Mouse (Mus musculus): ENCODE data around the gene Dclk1. TPM values are rescaled to one million over a fixed set of nuclear protein-coding genes. Genes with fewer than 3 reads are reported as not detected.
"Not testable (repeated sequence)": the region's sequence is repeated elsewhere in the genome, so short reads cannot be mapped to it uniquely, and the experiment has no call there.

The Dclk1 gene
- 18.4 and 18.7 TPM in 2 replicates for polyA plus RNA-seq (2014; fragmentation: Nextera tagmentation; extraction: Ambion mirVana)

GRCm38 (mm10) chr3:55241730-55242421 is at the start of gene Dclk1:
TSS of gene Dclk1 (plus strand) at chr3:55242364.
- Histone ChIP-seq H3K4me2 (replicated peaks; ENCODE audit: low read depth, low read length) (peak within 1 kb of the TSS; percentile 89), H3K9ac (replicated peaks; ENCODE audit: low read depth, low read length) (peak within 1 kb of the TSS; percentile 40; the same call in 1 of the 2 replicates), H3K27me3 (ENCODE audit: control insufficient read depth, insufficient read depth, low read length) (no peaks in the 10 kb centered on the region), H3K27ac (ENCODE audit: low read length) (no peak within 1 kb of the TSS; the same call in 1 of the 2 replicates), H3K4me1 (ENCODE audit: control insufficient read depth, insufficient read depth, low read length) (0 out of 2 replicates have a peak, but pooled peaks cover 5% of the 10 kb centered on the region), H3K9me3 (ENCODE audit: control insufficient read depth, low read depth, low read length) (no peaks in the 10 kb centered on the region), H3K4me3 (ENCODE audit: low read depth, low read length) (peak within 1 kb of the TSS; percentile 47), H3K36me3 (ENCODE audit: control insufficient read depth, insufficient read depth, low read length) (no peaks in the 10 kb centered on the region)
- ATAC-seq (ENCODE audit: insufficient number of reproducible peaks, insufficient read depth, low FRiP score, low read depth), result peak; percentile 24; the same call in 1 of the 2 replicates
- 39% methylated on average over 10 of the region's 10 CpGs for WGBS

- Histone ChIP-seq H3K9me3 (ENCODE audit: control insufficient read depth, low read depth, low read length) (no peaks in the 10 kb centered on the region), H3K27ac (ENCODE audit: low read length) (no peak overlapping the region), H3K9ac (replicated peaks; ENCODE audit: low read depth, low read length) (no peak overlapping the region), H3K36me3 (ENCODE audit: control insufficient read depth, insufficient read depth, low read length) (no peaks in the 10 kb centered on the region), H3K4me3 (ENCODE audit: low read depth, low read length) (no peak overlapping the region), H3K27me3 (ENCODE audit: control insufficient read depth, insufficient read depth, low read length) (no peaks in the 10 kb centered on the region), H3K4me2 (replicated peaks; ENCODE audit: low read depth, low read length) (no peak overlapping the region), H3K4me1 (ENCODE audit: control insufficient read depth, insufficient read depth, low read length) (no peaks in the 10 kb centered on the region)
- WGBS, result 67% methylated on average over 2 of the region's 2 CpGs
- ATAC-seq (ENCODE audit: insufficient number of reproducible peaks, insufficient read depth, low FRiP score, low read depth), result no peak
Measured at GRCm38 (mm10) chr3:55193351-55193750, 48.8 kb upstream of the Dclk1 start.

GRCm38 (mm10) chr3:55194792-55195191 is 47.4 kb upstream of the Dclk1 start:
- no peaks in the 10 kb centered on the region for H3K4me1 ChIP-seq (ENCODE audit: control insufficient read depth, insufficient read depth, low read length)
- 83% methylated on average over 8 of the region's 8 CpGs for WGBS
- no peak overlapping the region for H3K4me3 ChIP-seq (ENCODE audit: low read depth, low read length)
- H3K9ac ChIP-seq (replicated peaks; ENCODE audit: low read depth, low read length), result no peak overlapping the region
- no peaks in the 10 kb centered on the region for H3K9me3 ChIP-seq (ENCODE audit: control insufficient read depth, low read depth, low read length)
- no peak overlapping the region for H3K27ac ChIP-seq (ENCODE audit: low read length)
- no peaks in the 10 kb centered on the region for H3K27me3 ChIP-seq (ENCODE audit: control insufficient read depth, insufficient read depth, low read length)
- no peaks in the 10 kb centered on the region for H3K36me3 ChIP-seq (ENCODE audit: control insufficient read depth, insufficient read depth, low read length)
- ATAC-seq (ENCODE audit: insufficient number of reproducible peaks, insufficient read depth, low FRiP score, low read depth), result no peak
- no peak overlapping the region for H3K4me2 ChIP-seq (replicated peaks; ENCODE audit: low read depth, low read length)

GRCm38 (mm10) chr3:55195581-55196327 is 46.4 kb upstream of the Dclk1 start:
- Histone ChIP-seq H3K27me3 (ENCODE audit: control insufficient read depth, insufficient read depth, low read length) (no peaks in the 10 kb centered on the region), H3K4me2 (replicated peaks; ENCODE audit: low read depth, low read length) (no peak overlapping the region), H3K36me3 (ENCODE audit: control insufficient read depth, insufficient read depth, low read length) (no peaks in the 10 kb centered on the region), H3K9me3 (ENCODE audit: control insufficient read depth, low read depth, low read length) (no peaks in the 10 kb centered on the region), H3K9ac (replicated peaks; ENCODE audit: low read depth, low read length) (no peak overlapping the region), H3K4me1 (ENCODE audit: control insufficient read depth, insufficient read depth, low read length) (no peaks in the 10 kb centered on the region), H3K27ac (ENCODE audit: low read length) (no peak overlapping the region), H3K4me3 (ENCODE audit: low read depth, low read length) (no peak overlapping the region)
- 74% methylated on average over 5 of the region's 5 CpGs for WGBS
- no peak for ATAC-seq (ENCODE audit: insufficient number of reproducible peaks, insufficient read depth, low FRiP score, low read depth)

GRCm38 (mm10) chr3:55196328-55196710 is 45.8 kb upstream of the Dclk1 start:
- Histone ChIP-seq H3K27me3 (ENCODE audit: control insufficient read depth, insufficient read depth, low read length) (no peaks in the 10 kb centered on the region), H3K27ac (ENCODE audit: low read length) (no peak overlapping the region), H3K36me3 (ENCODE audit: control insufficient read depth, insufficient read depth, low read length) (no peaks in the 10 kb centered on the region), H3K9ac (replicated peaks; ENCODE audit: low read depth, low read length) (no peak overlapping the region; the same call in 1 of the 2 replicates), H3K4me1 (ENCODE audit: control insufficient read depth, insufficient read depth, low read length) (no peaks in the 10 kb centered on the region), H3K4me2 (replicated peaks; ENCODE audit: low read depth, low read length) (no peak overlapping the region), H3K9me3 (ENCODE audit: control insufficient read depth, low read depth, low read length) (no peaks in the 10 kb centered on the region), H3K4me3 (ENCODE audit: low read depth, low read length) (no peak overlapping the region)
- WGBS, result 77% methylated on average over 2 of the region's 2 CpGs
- no peak for ATAC-seq (ENCODE audit: insufficient number of reproducible peaks, insufficient read depth, low FRiP score, low read depth)

GRCm38 (mm10) chr3:55203621-55204020 is 38.5 kb upstream of the Dclk1 start:
- WGBS, result 95% methylated on average over 11 of the region's 11 CpGs
- not testable (repeated sequence) for H3K27ac ChIP-seq (ENCODE audit: low read length); H3K4me2 ChIP-seq (replicated peaks; ENCODE audit: low read depth, low read length)

GRCm38 (mm10) chr3:55206413-55206812 is 35.8 kb upstream of the Dclk1 start:
- Histone ChIP-seq H3K9ac (replicated peaks; ENCODE audit: low read depth, low read length) (no peak overlapping the region), H3K4me3 (ENCODE audit: low read depth, low read length) (no peak overlapping the region), H3K27me3 (ENCODE audit: control insufficient read depth, insufficient read depth, low read length) (no peaks in the 10 kb centered on the region), H3K9me3 (ENCODE audit: control insufficient read depth, low read depth, low read length) (no peaks in the 10 kb centered on the region), H3K4me2 (replicated peaks; ENCODE audit: low read depth, low read length) (no peak overlapping the region), H3K27ac (ENCODE audit: low read length) (no peak overlapping the region), H3K36me3 (ENCODE audit: control insufficient read depth, insufficient read depth, low read length) (no peaks in the 10 kb centered on the region), H3K4me1 (ENCODE audit: control insufficient read depth, insufficient read depth, low read length) (no peaks in the 10 kb centered on the region)
- 97% methylated on average over 2 of the region's 2 CpGs for WGBS
- no peak for ATAC-seq (ENCODE audit: insufficient number of reproducible peaks, insufficient read depth, low FRiP score, low read depth)

More at GRCm38 (mm10) chr3:55203621-55204020, 38.5 kb upstream of the Dclk1 start:
- H3K4me3 ChIP-seq (ENCODE audit: low read depth, low read length); H3K27me3 ChIP-seq (ENCODE audit: control insufficient read depth, insufficient read depth, low read length); ATAC-seq (ENCODE audit: insufficient number of reproducible peaks, insufficient read depth, low FRiP score, low read depth); H3K4me1 ChIP-seq (ENCODE audit: control insufficient read depth, insufficient read depth, low read length); H3K9ac ChIP-seq (replicated peaks; ENCODE audit: low read depth, low read length); H3K9me3 ChIP-seq (ENCODE audit: control insufficient read depth, low read depth, low read length); H3K36me3 ChIP-seq (ENCODE audit: control insufficient read depth, insufficient read depth, low read length): not testable (repeated sequence)

GRCm38 (mm10) chr3:55207665-55208064 is 34.5 kb upstream of the Dclk1 start:
- no peaks in the 10 kb centered on the region for H3K4me1 ChIP-seq (ENCODE audit: control insufficient read depth, insufficient read depth, low read length)
- H3K27ac ChIP-seq (ENCODE audit: low read length), result no peak overlapping the region
- no peak for ATAC-seq (ENCODE audit: insufficient number of reproducible peaks, insufficient read depth, low FRiP score, low read depth)
- no peak overlapping the region for H3K9ac ChIP-seq (replicated peaks; ENCODE audit: low read depth, low read length)
- no peak overlapping the region for H3K4me2 ChIP-seq (replicated peaks; ENCODE audit: low read depth, low read length)
- WGBS, result 74% methylated on average over 6 of the region's 6 CpGs
- no peaks in the 10 kb centered on the region for H3K36me3 ChIP-seq (ENCODE audit: control insufficient read depth, insufficient read depth, low read length)
- H3K4me3 ChIP-seq (ENCODE audit: low read depth, low read length), result no peak overlapping the region
- H3K27me3 ChIP-seq (ENCODE audit: control insufficient read depth, insufficient read depth, low read length), result no peaks in the 10 kb centered on the region
- no peaks in the 10 kb centered on the region for H3K9me3 ChIP-seq (ENCODE audit: control insufficient read depth, low read depth, low read length)
